Mouse (Mus musculus) cerebellum, adult (tissue): Measurements from ENCODE around the gene Fbxo36.

Experiments used
- ATAC-seq: cut with Nextera tagmentation; 2 replicates; pipeline ENCODE4 v1.9.2; 2017; ENCODE audit warnings: mild to moderate bottlenecking, moderate library complexity, mixed read lengths; ENCODE audit not compliant: insufficient number of reproducible peaks, low FRiP score, low TSS enrichment

The Fbxo36 gene

DNA sequence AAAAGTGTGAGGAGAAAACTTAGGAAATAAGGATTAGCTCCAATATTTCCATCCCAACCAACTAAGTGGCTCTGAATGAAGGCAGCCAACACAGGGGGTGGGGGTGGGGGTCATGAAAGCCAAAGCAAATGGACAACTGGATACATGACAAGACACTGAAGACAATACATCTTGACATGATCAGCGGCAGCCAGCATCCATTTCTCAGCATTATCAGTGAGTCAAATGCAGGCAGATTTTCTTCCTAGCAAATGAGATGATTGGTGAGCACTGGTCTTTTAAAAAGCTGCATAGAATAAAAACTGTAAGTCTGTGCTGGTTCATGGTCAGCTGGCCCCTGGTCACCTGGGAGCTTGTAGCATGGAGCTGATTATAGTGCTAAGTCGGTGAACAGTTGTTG is 15.3 kb downstream of the Fbxo36 start:
- ATAC-seq = no peak

DNA sequence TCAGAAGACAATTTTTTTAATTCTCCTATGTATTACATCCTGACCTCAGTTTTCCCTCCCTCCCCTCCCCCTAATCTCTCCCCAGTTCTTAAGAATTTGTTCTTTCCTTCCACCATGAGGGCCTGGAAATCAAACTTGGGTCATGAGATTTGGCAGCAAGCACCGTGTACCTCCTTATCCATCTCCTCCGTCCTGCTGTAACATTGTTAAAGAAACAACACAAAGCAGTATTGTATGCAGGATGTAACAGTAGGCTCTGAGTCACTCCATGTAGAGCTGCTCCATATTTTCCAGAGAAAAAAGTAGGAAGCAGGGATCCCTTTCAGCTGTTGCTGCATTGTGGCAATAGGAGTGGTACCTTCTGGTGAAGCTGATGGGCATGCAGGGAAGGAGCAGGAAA is 16.1 kb downstream of the Fbxo36 start:
- no peak for ATAC-seq

DNA sequence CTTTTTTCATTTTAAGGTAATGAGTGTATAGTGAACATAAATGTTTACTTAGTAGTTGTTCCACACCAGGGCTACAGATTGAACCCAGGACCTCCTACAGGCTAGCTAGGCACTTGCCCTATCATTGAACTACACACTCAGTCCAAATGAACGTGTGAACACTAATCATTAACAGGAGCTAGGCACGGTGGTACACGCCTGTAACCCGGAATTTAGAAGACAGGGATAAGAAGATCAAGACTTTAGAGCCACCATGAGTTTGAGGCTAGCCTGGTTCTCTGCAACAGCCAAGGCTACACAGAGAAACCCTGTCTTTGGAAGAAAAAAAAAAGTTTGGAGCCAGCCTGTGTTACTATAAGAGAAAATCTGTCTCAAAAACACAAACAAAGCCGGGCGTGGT is 20.0 kb downstream of the Fbxo36 start:
- ATAC-seq = no peak

DNA sequence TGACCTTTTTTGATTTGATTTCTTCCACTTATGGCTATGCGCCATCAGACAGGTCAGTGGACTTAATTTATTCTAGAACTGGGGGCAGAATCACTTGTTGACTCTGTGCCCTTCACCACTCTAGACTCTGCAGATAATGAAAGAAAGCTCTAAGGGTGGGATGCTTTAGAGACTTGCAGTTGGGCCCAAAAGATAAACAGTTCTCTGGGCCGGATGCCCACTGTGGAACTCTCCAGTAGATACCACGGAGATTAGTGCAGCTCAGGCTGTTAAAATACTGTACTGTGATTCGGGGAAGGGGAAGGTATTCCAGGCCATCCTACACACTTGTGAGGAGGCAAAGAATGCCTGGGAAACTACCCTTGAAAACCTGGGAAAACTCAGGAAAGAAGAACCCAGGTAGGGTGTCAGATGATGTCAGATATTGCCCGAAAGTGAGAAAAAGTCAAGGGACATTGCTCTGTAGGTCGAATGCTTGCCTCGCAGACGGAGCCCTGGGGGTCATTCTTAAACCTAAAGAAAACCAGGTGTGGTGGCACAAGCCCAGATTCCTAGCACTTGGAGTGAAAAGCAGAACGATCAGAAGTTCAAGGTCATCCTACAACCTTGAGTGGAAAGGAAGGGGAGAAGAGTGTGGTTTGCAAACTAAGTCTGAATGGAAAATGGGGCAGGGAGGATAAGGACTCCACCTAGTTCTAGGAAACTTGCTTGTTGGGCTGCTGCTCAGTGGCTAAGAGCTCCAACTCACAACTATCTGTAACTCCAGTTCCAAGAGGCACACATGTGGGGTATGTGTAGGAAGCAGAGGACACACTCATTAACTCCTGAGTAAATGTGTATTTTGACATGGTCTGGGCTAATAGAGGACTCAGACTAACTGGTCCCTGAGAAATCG is 21.0 kb downstream of the Fbxo36 start:
- no peak for ATAC-seq

GRCm38 (mm10) chr1:84861255-84861630 is 21.6 kb downstream of the Fbxo36 start:
- ATAC-seq = no peak

DNA sequence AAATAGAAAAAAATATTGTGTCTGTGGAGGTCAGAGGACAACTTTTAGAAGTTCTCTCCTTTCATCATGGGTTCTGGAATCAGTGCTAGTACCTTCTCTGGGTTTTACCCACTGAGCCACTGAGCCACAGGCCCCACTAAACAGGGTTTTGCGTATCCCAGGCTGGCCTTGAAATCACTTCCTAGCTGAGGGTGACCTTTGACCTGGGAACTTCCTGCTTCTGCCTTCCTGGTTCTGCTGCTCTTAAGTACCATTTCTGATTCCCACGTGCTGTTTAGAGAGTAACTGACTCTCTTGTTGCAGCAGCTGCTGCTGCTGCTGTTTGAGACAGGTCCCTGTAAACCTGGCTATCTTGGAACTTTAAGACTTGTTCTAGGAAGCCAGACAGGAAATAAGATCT is 25.0 kb downstream of the Fbxo36 start:
- no peak for ATAC-seq

GRCm38 (mm10) chr1:84866231-84866630 is 26.6 kb downstream of the Fbxo36 start:
- no peak for ATAC-seq

DNA sequence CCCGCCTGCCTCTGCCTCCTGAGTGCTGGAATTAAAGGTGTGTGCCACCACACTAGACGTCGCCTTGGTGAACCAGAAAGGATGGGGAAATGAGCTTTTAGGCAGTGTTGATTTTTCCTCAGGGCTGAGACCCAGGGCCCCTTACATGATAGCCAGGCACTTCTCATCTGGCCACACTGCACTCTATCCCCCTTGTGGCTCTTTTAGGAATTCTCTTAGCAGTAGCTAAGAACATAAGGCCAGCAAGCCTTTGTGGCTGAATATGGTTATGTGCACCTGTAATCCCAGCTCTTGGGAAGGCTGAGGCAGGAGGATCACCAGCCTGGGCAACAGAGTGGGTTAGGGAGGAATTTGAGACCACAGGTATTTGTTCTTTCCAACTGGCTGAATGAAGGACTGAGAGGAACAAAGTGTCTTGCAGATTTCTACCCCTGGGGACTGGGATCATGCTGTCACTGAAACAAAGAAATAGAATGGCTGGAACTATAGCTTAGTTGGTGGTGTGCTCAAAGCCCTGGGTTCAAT is 27.1 kb downstream of the Fbxo36 start:
- no peak for ATAC-seq

DNA sequence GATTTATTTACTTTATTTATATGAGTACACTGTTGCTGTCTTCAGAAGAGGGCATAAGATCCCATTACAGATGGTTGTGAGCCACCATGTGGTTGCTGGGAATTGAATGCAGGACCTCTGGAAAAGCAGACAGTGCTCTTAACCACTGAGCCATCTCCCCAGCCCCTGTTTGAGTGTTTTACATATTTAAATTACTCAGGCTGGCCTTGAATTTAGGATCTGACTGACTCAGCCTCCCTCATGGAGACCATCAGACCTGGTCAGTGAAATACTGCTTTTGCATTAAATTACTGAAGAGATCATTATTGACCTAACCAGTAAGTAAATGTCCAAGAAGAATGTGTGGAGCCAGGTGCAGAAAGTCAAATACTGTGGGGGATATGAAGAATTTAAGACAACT is 28.7 kb downstream of the Fbxo36 start:
- ATAC-seq = no peak

DNA sequence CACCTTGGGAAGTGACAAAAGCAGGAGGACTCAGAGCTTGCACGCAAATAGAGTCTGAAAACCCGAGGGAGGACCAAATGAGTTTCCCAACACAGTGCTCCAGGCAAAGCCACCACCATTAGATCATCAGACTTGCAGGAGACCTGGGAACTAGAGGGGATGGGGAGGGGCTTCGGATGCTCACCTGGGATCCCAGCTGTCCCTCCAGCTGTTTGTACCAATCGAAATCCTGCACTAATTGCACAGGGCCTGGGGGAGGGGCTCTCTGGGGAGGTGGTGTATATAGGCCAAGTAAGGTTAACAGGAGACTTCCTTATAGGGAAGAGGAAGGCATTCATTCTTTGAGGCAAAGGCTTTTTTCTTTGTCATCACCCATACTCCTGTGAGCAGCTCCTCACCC is 29.2 kb downstream of the Fbxo36 start:
- ATAC-seq = no peak

DNA sequence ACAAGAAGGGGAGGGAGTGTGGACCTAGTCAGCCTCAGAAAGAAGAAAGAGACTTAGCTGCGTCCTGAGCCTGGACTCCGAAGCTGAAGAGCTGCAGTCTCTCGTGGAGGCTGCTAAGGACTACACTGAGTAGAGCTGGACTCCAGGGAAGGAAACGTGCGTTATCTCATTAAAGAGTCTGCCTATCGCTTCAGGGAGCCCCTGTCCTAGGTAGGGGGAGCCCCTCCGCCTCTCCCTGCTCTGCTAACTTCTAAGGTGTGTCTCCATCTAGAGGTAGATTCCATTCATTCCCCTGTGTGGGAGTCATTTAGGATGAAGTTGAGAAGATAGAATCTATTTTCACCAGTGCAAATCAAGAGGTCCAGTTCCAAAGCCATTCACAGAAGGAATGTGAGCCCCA is 29.9 kb downstream of the Fbxo36 start:
- no peak for ATAC-seq

DNA sequence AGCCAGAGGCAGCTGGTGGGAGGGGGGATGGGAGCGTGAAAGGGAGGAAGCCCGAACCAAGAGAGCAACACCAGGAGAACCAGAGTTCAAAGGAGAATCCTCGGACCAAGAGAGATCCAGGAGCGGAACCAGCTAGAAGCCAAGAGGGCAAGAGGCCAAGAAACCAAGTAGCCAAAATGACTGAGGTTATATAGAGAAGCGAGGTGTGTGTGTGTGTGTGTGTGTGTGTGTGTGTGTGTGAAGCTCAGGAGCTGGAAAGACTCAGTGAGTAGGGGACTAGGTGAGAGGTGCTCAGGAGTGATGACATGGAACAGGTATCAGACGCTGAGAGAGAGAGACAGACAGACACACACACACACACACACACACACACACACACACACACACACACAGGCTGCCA is 31.5 kb downstream of the Fbxo36 start:
- ATAC-seq = no peak

DNA sequence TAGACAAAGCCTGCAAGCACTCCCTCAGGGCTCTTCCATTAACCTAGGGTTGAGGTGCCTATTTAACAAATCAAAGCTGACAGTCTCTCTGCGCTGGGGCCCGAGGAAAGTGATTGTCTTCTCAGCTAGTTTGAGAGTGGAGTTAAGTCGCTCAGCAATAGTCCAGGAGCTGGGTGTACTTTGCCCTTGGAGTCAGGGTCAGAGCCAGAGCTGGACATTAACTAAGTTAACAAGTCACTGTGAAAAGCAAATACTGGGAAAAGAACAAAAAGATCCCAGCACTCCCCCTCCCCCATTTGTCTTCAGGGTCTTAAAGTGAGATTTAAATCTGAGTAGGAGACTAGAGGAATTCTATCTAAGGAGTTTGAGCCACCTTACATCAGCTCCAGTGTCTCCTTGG is 32.5 kb downstream of the Fbxo36 start:
- no peak for ATAC-seq

DNA sequence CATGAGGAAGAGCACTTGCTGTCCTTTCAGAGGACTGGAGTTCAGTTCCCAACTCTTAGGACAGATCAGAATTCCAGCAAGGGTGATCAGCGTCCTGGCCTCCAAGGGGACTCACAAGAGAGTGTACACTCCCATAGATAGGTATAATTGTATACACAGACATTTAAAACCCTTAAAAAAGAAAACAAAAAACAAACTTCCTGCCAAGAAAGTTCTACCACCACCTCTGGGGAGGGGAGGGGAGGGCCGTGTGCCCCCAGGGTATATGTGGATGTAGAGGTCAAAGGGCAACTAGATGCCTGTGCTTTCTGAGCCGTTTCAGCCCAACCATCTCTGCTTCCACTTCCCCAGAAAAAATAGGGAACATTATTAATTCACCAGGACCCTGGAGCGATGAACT is 33.3 kb downstream of the Fbxo36 start:
- no peak for ATAC-seq

GRCm38 (mm10) chr1:84877590-84877989 is 37.9 kb downstream of the Fbxo36 start:
- no peak for ATAC-seq

DNA sequence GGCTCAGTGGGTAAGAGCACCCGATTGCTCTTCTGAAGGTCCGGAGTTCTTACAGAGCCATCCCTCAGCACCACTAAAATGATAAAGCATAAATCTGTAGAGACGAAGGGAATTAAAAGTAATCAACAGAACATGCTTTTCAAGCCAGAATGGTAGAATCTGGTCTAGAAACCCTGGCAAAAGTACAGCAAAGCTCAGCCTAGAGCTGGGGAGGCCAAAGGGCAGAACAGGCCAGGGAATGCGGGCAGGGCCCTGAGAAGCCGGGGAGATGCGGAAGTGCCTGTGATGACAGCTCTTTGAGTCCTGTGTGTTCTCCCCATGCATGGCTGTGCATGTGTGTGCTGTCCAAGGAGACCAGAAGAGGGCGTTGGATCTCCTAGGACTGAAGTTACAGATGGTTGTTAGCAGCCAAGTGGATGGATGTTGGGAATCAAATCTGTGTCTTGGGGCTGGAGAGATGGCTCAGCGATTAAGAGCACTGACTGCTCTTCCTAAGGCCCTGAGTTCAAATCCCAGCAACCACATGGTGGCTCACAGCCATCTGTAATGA is 40.0 kb downstream of the Fbxo36 start:
- ATAC-seq = no peak

DNA sequence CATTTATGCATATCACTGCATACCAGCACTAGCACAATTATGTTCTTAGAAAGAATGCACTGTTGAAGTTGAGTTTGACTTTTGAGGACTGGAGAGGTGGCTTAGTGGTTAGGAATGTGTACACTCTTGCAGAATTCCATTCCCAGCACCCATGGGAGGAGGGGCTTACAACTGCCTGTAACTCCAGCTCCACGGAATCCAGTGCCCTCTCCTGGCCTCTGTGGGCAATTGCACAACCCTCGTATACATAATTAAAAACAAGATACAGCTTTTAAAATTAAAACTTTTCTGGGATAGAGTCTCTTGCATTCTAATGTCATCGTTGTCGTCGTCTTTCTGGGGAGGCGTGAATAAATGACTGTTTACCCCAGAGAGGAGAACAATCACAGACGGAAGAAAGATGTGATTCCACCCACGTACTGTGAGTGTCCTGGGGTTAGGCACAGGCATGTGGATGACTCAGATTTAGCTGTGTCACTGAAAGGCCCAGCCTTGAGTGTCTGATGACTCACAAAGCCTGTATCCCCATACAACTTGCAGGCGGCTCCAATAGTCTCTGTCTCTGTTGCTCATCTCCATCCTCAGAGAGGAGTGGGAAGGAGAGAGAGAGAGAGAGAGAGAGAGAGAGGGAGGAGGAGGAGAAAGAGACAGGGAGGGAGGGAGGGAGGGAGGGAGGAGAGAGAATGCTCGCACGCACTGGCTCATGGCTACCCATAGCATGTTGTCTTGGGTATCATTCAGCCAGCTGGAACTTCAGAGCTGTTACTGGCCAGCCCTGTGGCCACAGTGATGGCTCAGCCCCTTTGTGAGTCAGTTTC is 41.8 kb downstream of the Fbxo36 start:
- no peak for ATAC-seq

- no peak for ATAC-seq
These were observed 42.5 kb downstream of the Fbxo36 start for GRCm38 (mm10) chr1:84882066-84882532.

DNA sequence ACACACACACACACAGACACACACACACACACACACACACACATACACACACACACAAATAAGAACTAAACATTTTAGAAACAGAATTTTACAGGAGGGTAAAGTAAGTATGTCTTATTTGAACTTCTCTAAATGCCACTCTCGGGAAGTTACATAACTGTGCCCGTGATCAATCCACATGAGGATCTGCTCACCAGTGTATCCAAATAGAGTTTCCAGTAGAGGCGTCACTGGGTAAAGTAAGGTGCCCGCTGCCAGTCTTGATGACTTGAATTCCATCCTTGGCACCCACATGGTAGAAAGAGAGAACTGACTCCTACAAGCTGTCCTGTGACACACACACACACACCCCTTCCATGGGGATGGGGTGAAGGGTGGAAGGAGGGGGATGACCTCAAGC is 43.3 kb downstream of the Fbxo36 start:
- ATAC-seq = no peak

DNA sequence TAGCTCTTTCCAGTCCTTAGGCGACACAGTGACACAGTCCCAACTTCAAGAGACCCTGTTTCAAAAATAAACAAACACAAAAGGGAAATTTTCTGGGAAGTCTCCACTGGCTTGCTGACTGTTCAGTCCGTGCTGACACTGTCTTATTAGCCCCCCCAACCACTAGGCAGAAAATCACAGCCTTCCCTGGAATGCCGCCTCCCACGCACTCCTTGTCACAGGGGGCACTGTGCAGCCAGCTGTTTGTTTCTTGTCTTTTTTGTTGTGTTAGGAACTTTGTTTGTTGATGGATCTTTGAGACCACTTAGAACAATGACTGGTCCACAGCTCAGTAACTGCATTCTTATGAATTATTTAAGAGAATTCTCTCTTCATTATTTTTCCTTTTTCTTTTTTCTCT is 44.2 kb downstream of the Fbxo36 start:
- ATAC-seq = no peak

DNA sequence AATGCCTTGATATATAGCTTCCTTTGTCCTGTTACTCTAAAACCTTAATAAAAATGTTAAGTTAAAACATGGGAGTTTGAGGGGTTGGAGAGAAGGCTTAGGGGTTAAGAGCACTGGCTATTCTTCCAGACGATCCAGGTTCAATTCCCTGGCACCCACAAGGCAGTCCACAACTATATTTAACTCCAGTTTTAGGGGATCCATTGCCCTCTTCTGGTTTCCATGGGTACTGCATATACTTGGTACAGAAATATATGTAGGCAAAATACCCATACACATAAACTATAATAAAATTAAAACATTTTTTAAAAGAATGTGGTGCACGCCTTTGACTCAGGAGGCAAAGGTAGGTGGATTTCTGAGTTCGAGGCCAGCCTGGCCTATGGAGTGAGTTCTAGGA is 45.5 kb downstream of the Fbxo36 start:
- no peak for ATAC-seq
